Mouse (Mus musculus) cerebellum, adult 2 months (tissue): Measurements from ENCODE around the gene Ctdnep1.

ENCODE experiments used
- CTCF ChIP-seq: fragments of 200-500 bp; IDR thresholded peaks from 2 replicates; pipeline ENCODE4 v1.5.1; 2011; ENCODE audit warnings: low read depth, mild to moderate bottlenecking, control low read depth, low read length, moderate library complexity, borderline replicate concordance; ENCODE audit not compliant: insufficient read depth
- POLR2A ChIP-seq: fragments of 200-500 bp; IDR thresholded peaks from 2 replicates; pipeline ENCODE4 v1.6.1; 2011; ENCODE audit warnings: low read length, control low read depth, borderline replicate concordance; ENCODE audit not compliant: insufficient read depth

DNA sequence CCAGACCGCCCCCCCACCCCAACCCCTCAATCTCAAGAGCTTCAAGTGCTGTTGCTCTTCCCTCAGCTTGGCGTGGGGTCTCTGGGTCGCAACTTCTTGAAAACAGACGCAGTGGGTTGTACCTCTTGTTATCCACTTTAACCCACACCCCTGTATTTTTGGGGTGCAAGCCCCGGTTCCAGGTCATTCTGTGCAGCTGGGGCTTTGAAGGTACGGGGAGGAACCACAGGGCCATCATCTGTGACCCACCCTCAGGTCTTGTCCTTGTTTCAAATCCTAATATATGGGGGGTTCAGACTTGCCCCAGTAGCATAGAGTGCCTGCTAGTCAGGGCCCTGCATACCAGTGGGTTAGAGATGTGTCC, 43.2 kb downstream of the Ctdnep1 start:
- no peak for TF ChIP-seq CTCF
- no peak for TF ChIP-seq POLR2A
